Mouse (Mus musculus): ENCODE data around the gene Auts2. TPM values are rescaled to one million over a fixed set of nuclear protein-coding genes. Genes with fewer than 3 reads are reported as not detected.

The Auts2 gene
- polyA plus RNA-seq, 1 experiment from 2014 or later, result 27.3 TPM

DNA sequence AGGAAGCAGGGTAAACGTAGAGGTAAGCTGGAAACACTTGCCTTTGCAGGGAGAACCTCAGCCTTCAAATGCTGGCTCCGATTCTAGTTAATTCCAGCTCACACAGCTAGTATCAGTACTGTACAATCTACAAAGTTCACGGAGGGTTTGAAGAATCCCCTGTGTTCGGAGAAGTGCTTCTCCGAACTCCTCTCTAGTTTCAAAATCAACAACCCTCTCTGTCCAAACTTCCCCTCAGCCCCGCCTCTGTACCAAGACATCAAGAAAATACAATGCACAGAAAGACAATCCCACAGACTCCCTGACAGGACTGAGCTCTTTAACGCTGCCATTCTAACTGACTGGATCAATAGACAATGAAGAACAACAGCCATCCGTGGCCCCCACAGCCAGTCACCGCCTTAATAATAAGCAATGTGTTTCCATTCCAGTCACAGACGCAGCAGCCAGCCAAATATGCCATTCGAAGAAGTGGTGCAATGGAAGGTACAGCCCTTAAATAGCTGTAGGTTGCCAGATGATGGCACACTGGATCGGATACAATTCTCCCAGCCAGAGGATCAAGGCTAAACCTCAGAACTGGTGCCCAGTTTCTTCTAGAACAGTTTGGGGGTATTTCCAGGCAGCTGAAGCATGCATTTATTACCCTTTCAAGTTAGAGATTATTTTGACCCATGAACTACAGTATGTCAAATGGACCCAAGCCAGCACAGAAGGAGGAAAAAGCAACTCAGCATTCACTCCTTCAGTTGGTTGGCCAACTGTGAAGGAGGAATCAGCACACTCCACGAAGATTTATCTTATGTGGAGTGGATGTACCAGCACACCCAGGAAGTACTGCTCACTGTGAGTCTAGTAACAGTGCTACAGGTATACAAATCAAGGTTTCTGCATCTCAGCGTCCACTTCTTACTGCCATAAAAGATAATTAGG lies 151.0 kb downstream of the Auts2 start:
- H3K27ac ChIP-seq (ENCODE audit: low read depth), result no peak overlapping the region
- no peaks in the 10 kb centered on the region for H3K27me3 ChIP-seq (ENCODE audit: insufficient read depth, low read length)
- peaks cover 8% of the 10 kb centered on the region; the same call in 1 of the 2 replicates for H3K4me1 ChIP-seq (ENCODE audit: insufficient read depth)
- H3K4me2 ChIP-seq, result no peak overlapping the region
- no peaks in the 10 kb centered on the region for H3K36me3 ChIP-seq (ENCODE audit: insufficient read depth)
- no peak for ATAC-seq (ENCODE audit: insufficient read depth)
- TF ChIP-seq CTCF (IDR thresholded peaks at IDR 0.05; ENCODE audit: low read depth), result no peak
- DNase-seq, result peak; percentile 46
- H3K9me3 ChIP-seq (ENCODE audit: low read depth, low read length), result no peaks in the 10 kb centered on the region
- H3K9ac ChIP-seq, result no peak overlapping the region
- no peak overlapping the region for H3K4me3 ChIP-seq (ENCODE audit: low read depth, low read length)
- WGBS, result 58% methylated on average over 14 of the region's 14 CpGs

DNA sequence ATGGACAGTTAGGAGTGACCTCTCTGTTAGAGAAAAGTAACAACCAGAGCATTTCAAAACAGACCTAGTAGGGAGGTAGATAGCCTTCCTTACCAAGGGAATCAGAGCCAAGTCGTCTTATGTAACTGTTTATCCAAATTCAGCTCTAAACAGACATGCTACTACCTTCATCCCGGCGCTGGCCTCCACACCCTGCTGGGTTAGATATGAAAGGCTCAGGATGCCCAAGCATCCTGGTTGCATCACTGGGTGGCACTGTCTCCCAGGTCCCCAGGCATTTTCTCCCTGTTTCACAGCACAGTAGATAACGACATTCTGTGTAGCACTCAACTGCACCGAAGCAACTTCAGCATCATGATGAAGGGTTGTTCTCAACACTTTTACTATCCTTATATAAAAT lies 154.4 kb downstream of the Auts2 start:
- H3K27me3 ChIP-seq (ENCODE audit: insufficient read depth, low read length), result no peaks in the 10 kb centered on the region
- H3K9me3 ChIP-seq (ENCODE audit: low read depth, low read length), result no peaks in the 10 kb centered on the region
- no peak overlapping the region for H3K4me3 ChIP-seq (ENCODE audit: low read depth, low read length)
- DNase-seq, result no peak
- no peak overlapping the region for H3K9ac ChIP-seq
- ATAC-seq (ENCODE audit: insufficient read depth), result no peak
- TF ChIP-seq CTCF (IDR thresholded peaks at IDR 0.05; ENCODE audit: low read depth), result no peak
- no peak overlapping the region for H3K4me2 ChIP-seq
- WGBS, result 81% methylated on average over 5 of the region's 5 CpGs
- no peaks in the 10 kb centered on the region for H3K36me3 ChIP-seq (ENCODE audit: insufficient read depth)
- H3K4me1 ChIP-seq (ENCODE audit: insufficient read depth), result 0 out of 2 replicates have a peak, but pooled peaks cover 4% of the 10 kb centered on the region
- no peak overlapping the region for H3K27ac ChIP-seq (ENCODE audit: low read depth)

DNA sequence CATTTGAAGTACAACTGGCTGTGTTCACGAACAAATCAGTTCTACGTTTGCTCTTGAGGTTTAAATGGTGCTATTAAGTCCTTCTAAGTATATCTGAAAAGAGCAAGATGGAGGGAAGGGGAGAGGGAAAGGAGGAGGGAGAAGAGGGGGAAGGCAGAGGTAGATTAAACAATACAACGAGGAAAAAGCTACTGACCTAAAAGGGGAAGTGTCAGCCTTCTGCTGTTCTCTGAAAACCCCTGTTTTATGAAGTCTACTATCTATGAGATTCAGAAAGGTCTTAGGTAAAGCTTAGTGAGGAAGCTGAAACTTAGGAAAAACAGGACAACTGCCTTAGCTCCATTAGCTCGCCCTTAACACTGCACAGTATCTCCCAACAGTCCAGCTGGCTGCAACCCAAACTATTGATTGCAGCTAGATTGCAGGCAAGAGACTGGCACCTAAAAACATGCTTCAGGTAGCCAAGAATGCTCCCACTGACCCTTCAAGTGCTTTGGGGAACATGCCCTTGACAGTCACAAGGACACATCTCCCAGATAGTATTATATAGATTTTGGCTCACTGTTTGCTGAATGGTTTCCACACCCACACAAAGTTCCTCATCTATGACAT lies 157.8 kb downstream of the Auts2 start:
- H3K27me3 ChIP-seq (ENCODE audit: insufficient read depth, low read length), result no peaks in the 10 kb centered on the region
- H3K9ac ChIP-seq, result no peak overlapping the region
- DNase-seq, result no peak
- peaks cover 10% of the 10 kb centered on the region for H3K4me1 ChIP-seq (ENCODE audit: insufficient read depth)
- no peak overlapping the region for H3K4me3 ChIP-seq (ENCODE audit: low read depth, low read length)
- no peak for ATAC-seq (ENCODE audit: insufficient read depth)
- no peak overlapping the region for H3K4me2 ChIP-seq
- no peaks in the 10 kb centered on the region for H3K36me3 ChIP-seq (ENCODE audit: insufficient read depth)
- 48% methylated on average over 4 of the region's 4 CpGs for WGBS
- H3K9me3 ChIP-seq (ENCODE audit: low read depth, low read length), result no peaks in the 10 kb centered on the region
- no peak for TF ChIP-seq CTCF (IDR thresholded peaks at IDR 0.05; ENCODE audit: low read depth)
- H3K27ac ChIP-seq (ENCODE audit: low read depth), result no peak overlapping the region

GRCm38 (mm10) chr5:132380261-132380660 lies 162.9 kb downstream of the Auts2 start:
- WGBS, result 29% methylated on average over 5 of the region's 5 CpGs
- Histone ChIP-seq H3K4me1 (ENCODE audit: insufficient read depth) (peaks cover 14% of the 10 kb centered on the region), H3K4me3 (ENCODE audit: low read depth, low read length) (no peak overlapping the region), H3K4me2 (no peak overlapping the region), H3K36me3 (ENCODE audit: insufficient read depth) (no peaks in the 10 kb centered on the region), H3K9ac (no peak overlapping the region), H3K27me3 (ENCODE audit: insufficient read depth, low read length) (no peaks in the 10 kb centered on the region), H3K27ac (ENCODE audit: low read depth) (no peak overlapping the region), H3K9me3 (ENCODE audit: low read depth, low read length) (no peaks in the 10 kb centered on the region)
- DNase-seq, result no peak
- ATAC-seq (ENCODE audit: insufficient read depth), result no peak
- TF ChIP-seq CTCF (IDR thresholded peaks at IDR 0.05; ENCODE audit: low read depth), result no peak

DNA sequence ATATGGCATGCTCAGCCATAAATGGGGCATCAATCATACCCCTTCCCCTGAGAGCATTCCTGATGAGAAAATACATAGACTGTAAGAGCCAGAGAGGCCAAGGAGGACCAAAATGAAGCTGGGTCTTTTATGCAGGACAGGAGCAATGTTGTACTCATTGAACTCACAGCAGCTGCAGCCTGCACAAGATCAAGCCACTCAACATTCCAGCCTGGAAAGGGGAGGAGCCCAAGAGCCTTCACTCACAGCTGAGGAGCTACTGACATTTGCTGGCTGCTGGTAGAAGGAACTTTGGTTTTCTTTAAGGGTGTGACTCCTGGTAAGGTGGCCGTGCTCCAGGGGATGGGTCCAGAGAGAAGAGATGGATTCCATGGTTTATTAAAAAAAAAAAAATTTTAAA lies 164.2 kb downstream of the Auts2 start:
- ATAC-seq (ENCODE audit: insufficient read depth) (peak; percentile 38; the same call in 1 of the 2 replicates), DNase-seq (peak; percentile 69)
- Histone ChIP-seq H3K27me3 (ENCODE audit: insufficient read depth, low read length) (no peaks in the 10 kb centered on the region), H3K4me1 (ENCODE audit: insufficient read depth) (peaks cover 11% of the 10 kb centered on the region), H3K36me3 (ENCODE audit: insufficient read depth) (no peaks in the 10 kb centered on the region), H3K9ac (no peak overlapping the region), H3K4me3 (ENCODE audit: low read depth, low read length) (no peak overlapping the region), H3K9me3 (ENCODE audit: low read depth, low read length) (no peaks in the 10 kb centered on the region), H3K4me2 (no peak overlapping the region), H3K27ac (ENCODE audit: low read depth) (no peak overlapping the region)
- no peak for TF ChIP-seq CTCF (IDR thresholded peaks at IDR 0.05; ENCODE audit: low read depth)
- WGBS, result 55% methylated on average over 1 of the region's 1 CpGs

DNA sequence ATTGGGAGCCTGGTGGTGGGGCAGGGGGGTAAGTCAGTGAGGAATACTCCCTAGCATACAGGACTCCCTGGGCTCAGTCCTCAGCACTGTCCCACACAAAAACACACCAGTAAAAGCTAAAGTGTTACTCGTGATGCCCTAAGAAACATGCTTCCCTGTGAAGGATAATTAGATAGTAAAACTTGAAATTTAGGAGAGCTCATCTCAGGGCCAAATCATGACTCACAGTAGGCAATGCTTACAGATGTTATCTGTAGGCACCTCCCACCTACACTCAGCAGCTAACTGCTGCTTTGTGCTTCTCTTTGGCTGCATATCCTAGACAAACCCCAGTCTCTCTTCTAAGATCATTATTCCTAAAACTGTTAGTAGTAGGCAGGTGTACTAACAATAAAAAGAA lies 168.0 kb downstream of the Auts2 start:
- no peak overlapping the region for H3K27ac ChIP-seq (ENCODE audit: low read depth)
- no peak overlapping the region for H3K4me2 ChIP-seq
- WGBS, result 84% methylated on average over 1 of the region's 1 CpGs
- ATAC-seq (ENCODE audit: insufficient read depth) (no peak), DNase-seq (no peak)
- no peaks in the 10 kb centered on the region for H3K36me3 ChIP-seq (ENCODE audit: insufficient read depth)
- no peak overlapping the region for H3K9ac ChIP-seq
- H3K4me1 ChIP-seq (ENCODE audit: insufficient read depth), result peaks cover 2% of the 10 kb centered on the region; the same call in 1 of the 2 replicates
- TF ChIP-seq CTCF (IDR thresholded peaks at IDR 0.05; ENCODE audit: low read depth), result no peak
- no peaks in the 10 kb centered on the region for H3K9me3 ChIP-seq (ENCODE audit: low read depth, low read length)
- H3K4me3 ChIP-seq (ENCODE audit: low read depth, low read length), result no peak overlapping the region
- H3K27me3 ChIP-seq (ENCODE audit: insufficient read depth, low read length), result no peaks in the 10 kb centered on the region

DNA sequence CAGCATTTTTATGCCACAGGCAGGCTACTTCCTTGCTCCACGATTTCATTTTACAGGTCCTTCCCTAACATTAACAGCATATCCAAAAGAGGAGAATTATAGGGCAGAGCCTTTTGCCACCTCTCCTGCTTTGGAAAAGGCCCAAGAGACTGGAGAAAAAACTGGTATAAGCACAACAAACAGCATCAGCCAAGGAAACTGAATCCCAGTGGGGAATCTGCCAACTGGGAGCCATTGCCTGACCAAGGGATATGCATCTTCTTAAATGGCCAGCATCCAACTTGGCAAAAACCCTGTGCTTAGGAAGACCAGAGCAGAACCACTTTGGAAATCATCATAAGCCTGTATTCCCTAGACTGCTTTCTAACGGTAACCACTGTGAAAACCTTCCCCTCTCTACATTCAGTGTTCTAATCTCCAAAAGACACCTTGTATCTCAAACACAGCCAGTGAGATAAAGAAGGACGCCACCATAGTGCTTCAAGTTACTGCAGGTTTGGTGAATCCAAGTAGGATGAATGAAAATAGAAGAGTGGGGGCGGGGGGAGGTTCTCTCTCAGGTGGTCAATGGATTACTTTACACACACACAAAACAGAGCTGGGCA lies 169.6 kb downstream of the Auts2 start:
- TF ChIP-seq CTCF (IDR thresholded peaks at IDR 0.05; ENCODE audit: low read depth), result no peak
- H3K4me2 ChIP-seq, result no peak overlapping the region
- H3K4me3 ChIP-seq (ENCODE audit: low read depth, low read length), result no peak overlapping the region
- H3K27ac ChIP-seq (ENCODE audit: low read depth), result no peak overlapping the region
- no peak overlapping the region for H3K9ac ChIP-seq
- H3K36me3 ChIP-seq (ENCODE audit: insufficient read depth), result no peaks in the 10 kb centered on the region
- no peaks in the 10 kb centered on the region for H3K9me3 ChIP-seq (ENCODE audit: low read depth, low read length)
- no peaks in the 10 kb centered on the region for H3K27me3 ChIP-seq (ENCODE audit: insufficient read depth, low read length)
- ATAC-seq (ENCODE audit: insufficient read depth) (no peak), DNase-seq (peak; percentile 81)
- peaks cover 4% of the 10 kb centered on the region for H3K4me1 ChIP-seq (ENCODE audit: insufficient read depth)
- WGBS, result 58% methylated on average over 4 of the region's 4 CpGs
